Mouse (Mus musculus) lung, adult 18-20 months (tissue): ENCODE data around the gene Flrt3.

Experiments used
- DNase-seq, 2 experiments: peaks; one replicate each; pipeline ENCODE4 v3.0.0; 2022; ENCODE audit warnings: mixed read lengths in 2 of 2

Gene Flrt3

DNA sequence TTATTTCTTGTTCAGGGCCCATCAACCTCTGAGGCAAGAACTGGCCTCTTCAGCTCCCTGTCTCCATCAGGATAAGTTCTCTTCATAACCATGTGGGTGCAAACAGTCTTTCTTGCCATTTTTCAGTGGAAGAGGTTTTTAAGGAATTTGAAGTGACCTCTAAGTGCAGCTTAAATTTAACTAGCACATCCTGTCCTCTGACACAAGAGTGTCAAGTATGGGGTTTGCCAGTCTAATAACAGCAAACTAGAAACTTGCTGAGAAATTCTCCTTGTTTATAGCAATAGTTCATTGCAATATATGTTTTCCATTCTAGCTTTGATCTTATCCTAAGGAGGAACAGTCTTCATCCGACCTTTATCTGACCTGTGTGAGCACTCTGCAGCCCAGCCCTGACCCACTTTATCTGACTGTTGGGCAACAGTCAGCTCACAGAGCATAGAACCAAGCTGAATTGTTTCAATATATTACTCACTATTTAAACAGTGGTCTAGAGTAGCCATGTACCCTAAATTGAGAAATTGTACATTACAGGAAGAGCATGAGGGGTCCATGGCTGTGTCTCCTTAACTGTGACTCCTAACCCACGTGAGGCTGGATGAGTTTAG is 49.4 kb downstream of the Flrt3 start:
- DNase-seq = peak in 1 of 2 experiments; percentile 7

DNA sequence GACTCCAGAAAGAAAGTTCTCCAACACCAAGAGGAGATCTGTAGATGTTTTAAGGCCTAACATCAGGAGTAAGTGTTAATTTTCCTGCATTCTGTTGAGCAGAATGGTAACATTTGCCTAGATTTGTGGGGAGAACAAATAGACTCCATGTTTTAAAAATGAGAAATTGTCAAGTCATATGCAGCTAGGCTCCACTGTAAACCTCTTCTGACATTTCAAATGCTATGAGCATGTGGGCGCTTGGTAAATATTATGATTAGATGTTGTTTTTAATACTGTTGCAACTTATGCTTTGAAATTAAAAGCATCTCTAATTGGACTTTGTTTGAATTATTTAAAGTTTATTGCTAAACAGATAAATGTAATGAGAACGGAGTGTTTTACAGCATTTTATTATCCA is 55.8 kb downstream of the Flrt3 start:
- DNase-seq = no peak
